Mouse (Mus musculus) Patski (cell line): Measurements from ENCODE around the gene Ankrd61. TPM values are rescaled to one million over a fixed set of nuclear protein-coding genes. Genes with fewer than 3 reads are reported as not detected.

Source experiments
- ATAC-seq: fragments of 100-300 bp; one replicate; pipeline ENCODE4 v1.8.0; 2021
- CTCF ChIA-PET: fragments of 350-600 bp; sonication (Branson Sonifier 250); formaldehyde crosslinking; loops from one replicate; lab custom pipeline; 2022; ENCODE audit warnings: inconsistent platforms; lab: Charles Lee
- POLR2A ChIA-PET: fragments of 350-600 bp; sonication (Branson Sonifier 250); formaldehyde crosslinking; loops from one replicate; lab custom pipeline; 2022; ENCODE audit warnings: antibody characterized with exemption, inconsistent platforms; lab: Charles Lee
- DNase-seq: peaks from one replicate; pipeline ENCODE4 v3.0.0-alpha.2; 2011; ENCODE audit warnings: low read depth, low spot score
- H3K27me3 ChIP-seq: fragments of 371-371 bp; one replicate; pipeline ENCODE4 v1.5.1; 2021
- CTCF ChIP-seq: fragments of 100-300 bp; IDR thresholded peaks from one replicate; pipeline ENCODE4 v1.5.1; 2021
- in situ Hi-C: fragments of 300-500 bp; cut with MboI; formaldehyde crosslinking; loops from 3 replicates; pipeline ENCODE4 v1.11.1; 2018; ENCODE audit warnings: low pct_unique_long_range_greater_than_20kb, mixed read lengths
- polyA plus RNA-seq: library from polyadenylated mRNA; unstranded; gene quantifications from one replicate; pipeline ENCODE4 v1.2.3, GENCODE M21; 2021

Gene Ankrd61
- polyA plus RNA-seq, 1 experiment from 2014 or later, result 0.85 TPM

DNA sequence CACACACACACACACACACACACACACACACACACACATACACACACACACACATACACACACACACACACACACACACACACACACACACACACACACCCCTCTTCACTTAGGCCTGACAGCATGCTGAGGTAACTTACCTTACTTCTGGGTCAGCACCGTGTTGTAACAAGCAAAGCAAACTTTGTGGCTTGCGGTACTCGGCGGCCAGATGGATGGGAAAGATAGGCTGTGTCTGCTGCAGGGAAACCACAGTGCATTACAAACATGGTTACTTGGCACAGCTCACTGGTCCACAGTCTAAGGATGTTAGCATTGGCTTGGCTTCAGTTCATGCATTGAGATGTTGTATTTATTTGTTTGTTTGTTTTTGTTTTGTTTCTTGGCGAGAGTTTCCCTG is 4.1 kb downstream of the Ankrd61 start:
- in situ Hi-C loops, result no loop called here
- ChIA-PET CTCF (interaction anchor here (1.1 kb wide), 1 partner anchor 11 kb away, joined by 3 read pairs; no protein-coding TSS in a partner anchor), POLR2A (interaction anchor here (1.3 kb wide), 1 partner anchor 12 kb away, joined by 3 read pairs; no protein-coding TSS in a partner anchor)
- no peak for TF ChIP-seq CTCF
- DNase-seq, result no peak
- no peaks in the 10 kb centered on the region for H3K27me3 ChIP-seq
- no peak for ATAC-seq

DNA sequence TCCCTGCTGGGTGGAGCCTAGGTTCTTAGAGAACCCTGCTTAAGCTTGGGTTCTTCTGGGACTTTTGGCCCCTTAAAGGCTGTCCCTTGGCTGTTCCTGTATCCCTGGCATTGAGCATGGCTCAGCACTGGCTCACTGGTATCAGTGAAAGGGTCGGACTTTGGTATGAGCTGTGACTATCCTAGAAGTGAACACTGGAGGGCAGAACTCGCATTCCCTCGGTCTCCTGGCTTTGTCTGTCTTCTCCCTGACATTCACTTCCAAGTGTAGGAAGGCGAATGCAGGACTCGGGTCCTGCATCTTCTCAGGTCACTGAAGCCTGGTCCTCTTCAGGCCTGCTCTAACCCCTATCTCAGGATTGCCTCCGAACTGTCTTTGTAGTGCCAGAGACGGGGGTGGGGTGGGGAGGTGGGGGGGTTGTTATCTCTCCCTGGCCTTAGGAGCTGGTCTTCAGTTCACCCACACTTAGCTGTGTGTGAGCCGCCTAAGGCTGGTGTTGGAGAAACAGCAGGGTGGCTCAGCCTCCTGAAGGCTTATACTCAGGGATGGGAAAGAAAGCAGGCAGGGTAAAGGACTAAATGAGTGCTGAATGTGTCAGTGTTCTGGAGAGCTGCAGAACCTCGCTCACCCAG is 5.1 kb downstream of the Ankrd61 start:
- ChIA-PET POLR2A (interaction anchor here (1.3 kb wide), 1 partner anchor 13 kb away, joined by 3 read pairs; no protein-coding TSS in a partner anchor), CTCF (interaction anchor here (1.6 kb wide), 1 partner anchor 11 kb away, joined by 4 read pairs; no protein-coding TSS in a partner anchor)
- TF ChIP-seq CTCF, result no peak
- ATAC-seq (no peak), DNase-seq (no peak)
- in situ Hi-C loops, result no loop called here
- H3K27me3 ChIP-seq, result no peaks in the 10 kb centered on the region

DNA sequence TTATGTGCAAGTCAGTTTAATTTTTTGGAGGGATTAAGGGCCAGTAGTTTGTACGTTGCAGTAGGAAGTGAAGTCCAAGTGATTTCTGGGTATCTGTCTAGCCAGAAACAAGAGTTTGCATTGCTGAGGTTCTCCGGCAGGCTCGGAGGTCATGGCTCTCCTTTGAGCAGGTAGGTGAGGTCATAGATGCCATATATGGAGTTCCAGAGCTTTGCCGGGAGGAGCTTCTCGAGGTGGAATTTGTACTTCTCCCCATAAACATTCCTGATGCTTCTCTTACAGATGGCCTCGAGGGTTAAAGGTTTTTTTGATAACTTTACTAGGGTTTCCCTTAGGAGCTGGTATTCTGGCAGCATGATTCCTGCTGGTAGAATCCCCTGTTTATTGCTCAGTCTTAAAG is 6.7 kb downstream of the Ankrd61 start:
- in situ Hi-C loops, result no loop called here
- no peaks in the 10 kb centered on the region for H3K27me3 ChIP-seq
- no peak for DNase-seq
- no peak for ATAC-seq
- ChIA-PET CTCF (no interaction called here), POLR2A (interaction anchor here (1.0 kb wide), 1 partner anchor 17 kb away, joined by 4 read pairs; no protein-coding TSS in a partner anchor)
- TF ChIP-seq CTCF, result no peak

DNA sequence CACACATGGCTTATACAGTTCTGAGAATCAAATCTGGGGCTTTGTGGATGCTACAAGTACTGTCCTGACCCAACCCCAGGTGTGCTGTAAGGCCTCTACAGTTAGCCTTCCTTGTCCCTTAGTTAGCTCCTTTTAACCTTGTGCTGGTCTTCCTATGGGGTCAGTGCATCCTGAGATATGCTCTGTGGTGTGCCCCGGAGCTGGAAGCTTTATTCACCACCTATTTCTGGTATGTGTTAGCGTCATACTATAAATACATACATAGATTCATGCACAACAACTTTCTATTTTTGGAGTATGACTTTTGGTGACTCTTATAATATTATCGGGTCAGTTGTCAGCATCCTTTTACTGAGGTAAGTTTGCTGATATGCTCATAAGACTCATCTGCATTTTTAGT is 12.2 kb downstream of the Ankrd61 start:
- in situ Hi-C loops, result no loop called here
- POLR2A ChIA-PET, result interaction anchor here (1.8 kb wide), 1 partner anchor 23 kb away, joined by 6 read pairs; no protein-coding TSS in a partner anchor

DNA sequence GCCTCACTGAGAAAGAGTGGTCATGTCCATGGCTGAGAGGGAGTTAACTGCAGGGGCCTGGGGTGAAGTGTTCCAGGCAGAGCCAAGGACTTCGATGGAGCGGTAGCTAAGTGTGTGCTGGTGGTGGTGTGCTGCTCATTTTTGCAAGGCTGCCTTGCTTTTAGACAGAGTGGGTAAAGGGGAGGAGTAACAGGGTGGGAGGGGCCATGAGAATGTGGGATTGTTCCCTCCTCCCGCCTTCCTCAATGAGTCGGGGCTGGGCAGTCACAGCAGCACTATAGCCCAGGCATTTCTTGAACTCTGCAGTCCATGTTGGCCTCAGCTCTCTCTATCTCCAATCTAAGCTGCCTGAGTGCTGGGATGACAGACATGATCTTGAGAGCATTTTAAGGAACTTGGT is 22.9 kb downstream of the Ankrd61 start:
- no peak for ATAC-seq
- DNase-seq, result no peak
- POLR2A ChIA-PET, result no interaction called here
- no peaks in the 10 kb centered on the region for H3K27me3 ChIP-seq
- in situ Hi-C loops, result no loop called here
- CTCF ChIA-PET, result interaction anchor here (1.0 to 3.0 kb wide), 2 partner anchors 54 to 56 kb away, joined by 3 to 11 read pairs; no protein-coding TSS in a partner anchor
- no peak for TF ChIP-seq CTCF

More for the DNA sequence above, 12.2 kb downstream of the Ankrd61 start:
- CTCF ChIA-PET, result interaction anchor here (1.5 kb wide), 1 partner anchor 65 kb away, joined by 4 read pairs; no protein-coding TSS in a partner anchor
- TF ChIP-seq CTCF, result no peak
- ATAC-seq (no peak), DNase-seq (no peak)
- H3K27me3 ChIP-seq, result no peaks in the 10 kb centered on the region

DNA sequence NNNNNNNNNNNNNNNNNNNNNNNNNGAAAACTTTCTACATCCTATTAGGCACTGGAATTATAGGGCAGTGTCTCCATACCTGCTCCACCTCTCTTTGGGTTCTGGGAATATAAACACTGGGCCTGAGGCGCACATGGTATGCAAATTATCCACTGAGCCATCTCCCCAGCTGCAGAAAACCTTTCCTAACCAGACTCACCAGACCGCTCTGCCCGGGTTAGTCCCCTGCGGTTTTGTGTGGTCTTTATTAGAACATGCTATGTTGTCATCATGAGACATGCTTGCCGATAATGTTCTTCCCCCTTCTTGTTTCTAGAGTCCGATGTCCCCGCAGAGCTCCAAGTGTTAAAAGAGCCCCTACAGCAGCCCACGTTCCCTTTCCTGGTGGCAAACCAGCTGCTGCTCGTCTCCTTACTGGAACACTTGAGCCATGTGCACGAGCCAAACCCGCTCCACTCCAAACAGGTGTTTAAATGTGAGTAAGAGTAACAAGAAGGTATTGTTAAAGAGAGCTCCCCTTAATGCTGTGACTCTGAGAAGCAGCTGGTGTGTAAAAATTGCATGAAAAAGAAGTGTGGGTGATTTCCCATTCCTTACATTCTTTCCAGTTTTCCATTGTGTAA is 25.8 kb downstream of the Ankrd61 start:
- POLR2A ChIA-PET, result interaction anchor here (0.9 to 1.2 kb wide), 2 partner anchors 52 to 54 kb away, joined by 4 to 11 read pairs; partner anchors contain the start of gene Eif2ak1
- in situ Hi-C loops, result no loop called here
- no peak for TF ChIP-seq CTCF

More for the DNA sequence above, 25.8 kb downstream of the Ankrd61 start:
- no peaks in the 10 kb centered on the region for H3K27me3 ChIP-seq
- no peak for DNase-seq
- CTCF ChIA-PET, result interaction anchor here (1.0 to 1.4 kb wide), 2 partner anchors 11 to 53 kb away, joined by 3 to 4 read pairs; no protein-coding TSS in a partner anchor
- no peak for ATAC-seq

Other genes starting within 250 kb of the Ankrd61 start
- gene Usp42, start 165.4 kb downstream of the Ankrd61 start, polyA plus RNA-seq, result 16.8 TPM
- 41.1 TPM for gene Eif2ak1, start 79.9 kb downstream of the Ankrd61 start, polyA plus RNA-seq
- gene Aimp2, start 12.2 kb upstream of the Ankrd61 start, polyA plus RNA-seq, result 53.8 TPM
- 13.1 TPM for gene Pms2, start 12.3 kb upstream of the Ankrd61 start, polyA plus RNA-seq
- 0.47 TPM for gene Gm42421, start 30.5 kb upstream of the Ankrd61 start, polyA plus RNA-seq
- gene Rsph10b, start 35.4 kb upstream of the Ankrd61 start, polyA plus RNA-seq, result 0.14 TPM
- gene Ccz1, start 117.2 kb upstream of the Ankrd61 start, polyA plus RNA-seq, result 103 TPM
- not detected for gene Ocm, start 129.0 kb upstream of the Ankrd61 start, polyA plus RNA-seq
- gene Lmtk2, start 202.8 kb upstream of the Ankrd61 start, polyA plus RNA-seq, result 19.7 TPM